Mouse (Mus musculus) E14TG2a.4 (cell line): ENCODE data around the gene Osbpl10.

Experiments used
- CTCF ChIP-seq: conservative IDR thresholded peaks from 2 replicates; pipeline ENCODE4 v1.5.1; 2014; ENCODE audit warnings: low read length
- NANOG ChIP-seq: IDR thresholded peaks from 2 replicates; pipeline ENCODE4 v1.6.1; 2014; ENCODE audit warnings: borderline replicate concordance, low read length, mixed read lengths
- POU5F1 ChIP-seq: IDR thresholded peaks from 2 replicates; pipeline ENCODE4 v1.6.1; 2014; ENCODE audit warnings: low read length, borderline replicate concordance

GRCm38 (mm10) chr9:115274806-115275205 is 296.4 kb downstream of the Osbpl10 start:
- TF ChIP-seq CTCF (no peak), NANOG (no peak), POU5F1 (no peak)
